Mouse (Mus musculus) ovary, postnatal 14 days (tissue): ENCODE results near the gene Ctxn1.
"Not testable (repeated sequence)": the region's sequence is repeated elsewhere in the genome, so short reads cannot be mapped to it uniquely, and the experiment has no call there.

Source experiments
- DNase-seq: peaks from one replicate; pipeline ENCODE4 v3.0.0; 2022; ENCODE audit warnings: low spot score

Ctxn1 gene

GRCm38 (mm10) chr8:4259125-4259804 is at the start of gene Ctxn1:
Gene Ctxn1 (minus strand): TSS chr8:4259274.
- DNase-seq: peak; percentile 95

DNA sequence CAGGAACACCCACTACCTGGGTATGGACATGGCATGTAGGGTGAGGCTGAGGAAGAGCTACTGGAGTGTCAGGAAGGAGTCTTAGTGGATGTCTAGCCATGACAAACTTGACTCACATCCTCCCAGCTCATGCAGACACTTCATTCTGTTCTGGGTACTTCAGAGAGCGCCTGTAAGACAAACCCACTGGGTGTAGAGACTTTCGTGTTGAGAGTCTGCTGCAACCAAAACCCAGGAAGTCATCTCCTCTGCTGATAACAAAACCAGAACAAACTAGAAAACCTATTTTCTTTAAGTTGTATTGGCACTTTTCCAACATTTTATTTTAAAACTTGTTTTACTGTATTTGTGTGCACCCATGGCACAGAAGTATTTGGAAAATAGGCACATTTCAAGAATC is 46.8 kb upstream of the Ctxn1 start:
- no peak for DNase-seq

DNA sequence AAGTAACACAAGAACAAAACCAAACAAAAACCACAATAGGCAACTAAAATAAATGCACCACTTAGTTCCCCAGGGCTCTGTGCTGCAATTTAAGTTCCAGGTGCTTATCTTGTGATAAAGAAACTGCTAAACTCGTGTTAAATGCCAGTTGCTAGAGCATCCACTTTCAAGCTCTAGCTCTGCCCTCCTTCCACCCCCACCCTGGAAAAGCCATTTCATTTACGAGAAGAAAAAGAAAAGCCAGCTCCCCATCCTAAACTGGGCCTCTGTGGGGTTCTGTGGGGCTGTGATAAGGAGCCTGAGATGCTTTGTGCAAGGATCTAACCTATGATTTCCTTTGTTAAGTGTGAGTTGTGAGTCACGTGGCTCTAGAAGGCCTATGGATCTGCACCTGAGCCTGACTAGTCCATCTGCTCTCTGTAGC is 45.1 kb upstream of the Ctxn1 start:
- no peak for DNase-seq

DNA sequence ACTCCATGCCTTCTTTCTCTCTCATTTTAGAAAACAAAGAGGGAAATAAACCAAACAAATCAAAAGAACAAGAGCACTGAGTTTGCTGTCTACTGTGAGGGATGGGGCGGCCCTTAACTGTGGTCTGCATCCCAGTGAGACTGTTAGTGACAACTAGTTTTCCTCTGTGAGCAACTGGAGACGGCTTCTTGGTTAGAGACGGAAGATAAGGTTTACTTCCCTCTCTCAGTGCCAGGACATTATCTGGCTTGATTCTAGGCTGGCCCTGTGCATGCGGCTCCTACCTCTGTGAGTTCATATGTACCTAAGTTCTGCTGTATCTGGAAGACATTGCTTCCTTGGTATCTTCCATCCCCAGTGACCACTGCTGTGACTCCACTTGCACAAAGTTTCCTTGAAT is 38.7 kb upstream of the Ctxn1 start:
- DNase-seq: no peak

GRCm38 (mm10) chr8:4292738-4293137 is 33.7 kb upstream of the Ctxn1 start:
- no peak for DNase-seq

DNA sequence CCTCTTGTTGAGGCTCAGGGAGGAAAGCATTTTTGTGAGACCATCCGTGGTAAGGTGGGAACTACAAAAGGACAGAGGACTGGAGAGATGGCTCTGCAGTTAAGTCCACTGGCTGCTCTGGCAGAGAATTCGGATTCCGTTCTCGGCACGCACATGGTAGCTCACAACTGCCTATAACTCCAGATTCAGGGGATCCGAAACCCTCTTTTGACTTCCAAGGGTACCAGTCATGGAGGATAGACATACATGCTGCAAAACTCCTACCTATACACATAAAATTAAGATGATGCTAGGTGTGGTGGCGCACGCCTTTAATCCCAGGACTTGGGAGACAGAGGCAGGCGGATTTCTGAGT is 17.0 kb upstream of the Ctxn1 start:
- DNase-seq: no peak

DNA sequence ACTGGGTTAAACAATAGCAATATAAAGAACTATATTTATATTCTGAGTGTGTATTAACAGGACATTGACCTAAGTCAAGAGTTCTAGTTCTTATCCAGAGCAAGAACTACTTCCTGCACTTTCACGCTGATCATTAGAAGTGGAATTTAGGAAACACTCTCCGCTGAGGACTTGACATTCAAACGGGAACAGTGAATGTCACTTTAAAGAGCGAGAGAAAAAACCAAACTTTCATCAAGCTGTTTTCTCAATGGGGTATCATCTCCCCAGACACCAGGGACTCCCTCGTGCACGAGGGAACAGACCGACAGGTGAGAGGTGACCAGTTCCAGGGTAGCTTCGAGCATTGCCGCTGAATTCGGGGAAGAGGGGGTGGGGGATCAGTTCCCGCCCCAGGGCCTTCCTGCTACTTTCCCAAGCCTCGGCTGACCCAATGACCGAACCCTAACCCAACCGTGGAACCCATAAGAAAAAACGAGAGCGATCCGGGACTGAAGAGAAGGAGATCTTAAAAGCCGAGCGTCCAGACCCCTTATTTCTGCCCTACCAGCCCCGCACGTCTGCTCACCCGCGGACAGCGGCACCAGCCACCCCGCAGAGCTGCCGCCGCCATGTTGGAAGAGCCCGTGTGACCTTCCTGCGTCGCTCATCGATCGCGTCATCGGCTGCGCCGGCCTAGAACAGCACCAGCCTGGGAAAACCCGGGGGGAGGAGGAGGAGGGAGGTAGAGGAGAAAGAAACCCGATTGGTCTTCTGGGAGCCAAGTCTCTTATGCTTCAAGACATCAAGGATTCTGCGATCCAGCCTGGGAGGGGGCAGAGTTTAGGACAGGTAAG is 16.4 kb upstream of the Ctxn1 start, which contains the start of gene Timm44:
Timm44 (minus strand) TSS at position 639 of the 836 bp plus-strand sequence.
- peak; percentile 95 for DNase-seq

DNA sequence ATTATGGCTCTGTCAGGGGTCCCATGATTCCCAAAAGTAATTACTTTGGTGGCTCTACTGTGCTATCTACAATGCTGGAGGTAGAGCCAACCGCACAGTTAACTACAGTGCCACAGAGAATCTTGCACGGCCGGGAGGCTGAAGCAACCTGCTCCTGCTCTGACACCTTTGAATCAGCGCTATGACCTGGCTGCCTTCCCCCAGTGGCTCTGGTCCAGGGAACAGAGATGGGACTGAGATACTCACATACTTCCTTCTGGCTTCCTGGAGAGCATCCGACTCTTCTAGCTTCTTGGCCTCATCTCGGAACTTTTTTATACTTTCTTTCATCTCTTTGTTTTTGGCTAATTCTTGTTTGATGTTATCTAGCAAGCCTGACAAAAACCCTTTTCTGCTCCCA is 10.5 kb upstream of the Ctxn1 start:
- DNase-seq: no peak

DNA sequence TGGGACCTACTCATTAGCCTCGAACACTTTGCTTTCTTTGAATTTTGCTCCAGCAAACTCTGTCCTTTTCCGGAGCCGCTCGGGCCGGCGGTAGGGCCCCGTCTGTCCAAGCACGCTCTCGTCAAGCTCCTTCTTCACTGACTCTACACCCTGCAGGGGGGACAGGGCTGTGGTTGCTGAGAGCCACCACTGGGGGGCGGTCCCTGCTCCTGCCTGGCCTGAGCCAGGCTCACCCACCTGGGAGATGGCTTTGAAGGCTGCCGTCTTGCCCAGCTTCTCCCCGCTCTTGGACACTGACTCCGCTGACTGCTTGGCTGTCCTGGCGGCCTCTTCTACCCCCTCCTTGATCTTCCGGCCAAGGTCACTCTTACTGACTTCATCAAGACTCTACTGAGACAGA is 8.6 kb upstream of the Ctxn1 start:
- DNase-seq: no peak

DNA sequence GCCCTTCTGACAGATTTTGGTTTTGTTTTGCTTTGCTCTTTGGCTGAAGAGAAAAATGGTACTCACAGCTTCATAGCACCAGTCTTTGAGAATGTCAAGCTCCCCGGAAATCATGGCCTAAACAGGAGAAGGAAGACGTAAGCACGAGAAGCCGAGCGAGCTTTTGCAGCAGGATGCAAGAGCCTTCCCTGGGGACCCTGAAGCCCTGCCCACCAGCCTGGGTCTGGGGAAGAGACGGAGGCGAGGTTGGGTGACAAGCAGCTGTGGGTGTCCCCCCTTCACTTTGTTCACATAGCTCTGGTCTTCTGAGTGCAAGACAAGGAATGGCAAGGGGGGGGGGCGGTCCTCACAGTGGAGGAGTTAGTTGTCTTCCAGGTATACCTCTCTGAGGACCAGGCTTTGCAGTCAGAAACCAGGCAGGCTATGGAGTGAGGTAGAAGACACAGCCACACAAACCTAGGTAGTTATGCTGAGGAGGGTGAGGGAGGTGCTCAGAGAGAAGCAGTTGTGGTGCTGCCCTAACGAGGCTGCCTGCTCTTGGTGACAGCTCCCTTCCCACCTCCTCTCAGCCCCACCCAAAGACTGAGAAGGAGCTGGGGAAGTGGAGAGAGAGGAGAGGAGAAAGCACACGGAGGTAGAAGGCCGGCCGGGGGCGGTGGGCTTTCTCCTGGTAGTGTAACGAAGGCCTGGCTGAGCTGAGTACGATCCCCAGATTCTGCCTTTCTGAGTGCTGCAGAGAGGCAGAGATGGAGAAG is 6.3 kb upstream of the Ctxn1 start:
- no peak for DNase-seq

DNA sequence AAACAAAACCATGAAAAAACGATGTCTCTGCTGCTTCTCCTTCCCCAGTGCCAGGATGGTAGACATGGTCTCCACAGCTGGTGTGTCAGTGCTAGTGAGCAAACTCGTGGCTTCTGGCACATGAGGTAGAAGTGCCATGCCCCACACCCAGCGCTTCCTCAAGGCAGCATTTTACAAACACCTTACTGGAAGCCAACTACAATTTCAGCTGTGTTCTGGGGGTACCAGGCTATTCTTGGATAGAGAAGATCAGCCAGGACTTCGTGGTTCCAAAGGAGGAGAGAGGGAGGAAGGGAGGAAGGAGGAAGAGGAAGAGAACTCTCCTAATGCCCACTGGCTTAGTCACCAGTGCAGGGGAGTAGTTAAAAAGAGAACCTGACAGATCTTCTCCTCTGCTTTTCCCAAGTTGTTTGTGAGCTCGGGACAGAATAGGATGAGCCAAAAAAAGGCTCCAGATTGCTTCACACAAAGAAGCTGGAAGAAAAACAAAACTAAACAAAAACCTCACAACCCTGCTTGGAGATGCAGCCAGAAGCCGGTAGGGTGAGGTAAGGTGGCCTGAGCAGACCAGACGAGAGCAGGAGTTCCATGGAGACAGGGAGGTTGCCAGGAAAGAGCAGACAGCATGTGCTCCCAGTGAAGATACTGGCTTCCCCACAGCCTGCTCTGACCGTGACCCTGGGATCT is 4.2 kb upstream of the Ctxn1 start:
- DNase-seq: no peak

DNA sequence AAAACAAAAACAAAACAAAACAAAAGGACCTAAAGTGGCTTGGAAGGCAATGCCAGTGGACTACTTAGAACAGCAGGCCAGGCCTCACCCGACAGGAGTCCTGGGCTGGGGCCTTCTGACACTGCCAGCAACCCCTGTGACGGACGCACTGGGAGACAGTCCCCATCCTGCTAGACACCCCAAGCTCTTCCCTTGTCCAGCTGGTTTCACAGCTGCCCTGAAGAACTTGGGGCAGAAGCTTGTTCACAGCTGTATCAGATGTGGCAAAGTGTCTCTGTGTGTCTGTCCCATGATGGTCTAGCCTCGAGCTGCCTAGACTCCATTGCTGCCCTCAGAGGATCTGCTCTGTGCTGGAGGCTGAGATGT is 714 bp upstream of the Ctxn1 start:
- no peak for DNase-seq

DNA sequence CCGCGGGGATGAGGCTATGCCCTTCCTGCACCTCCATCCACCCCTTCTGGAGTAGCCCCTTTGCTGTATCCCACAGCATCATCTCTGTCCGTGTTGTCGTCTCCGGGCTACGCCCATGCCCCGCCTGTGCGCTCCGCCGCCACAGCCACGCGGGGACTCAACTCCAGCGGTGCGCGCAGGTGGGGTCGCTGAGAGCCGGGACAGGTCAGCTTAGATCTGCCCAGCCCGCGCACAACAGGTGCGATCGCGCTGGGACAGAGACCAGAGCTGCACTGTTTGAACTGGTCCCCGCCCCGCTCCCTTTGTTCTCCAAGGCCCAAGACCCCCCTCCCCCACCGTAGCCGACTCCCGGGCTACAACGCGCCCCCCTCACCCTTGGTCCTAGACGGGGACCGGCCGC is 396 bp downstream of the Ctxn1 start:
- DNase-seq: no peak

GRCm38 (mm10) chr8:4258233-4258632 is 841 bp downstream of the Ctxn1 start:
- peak; percentile 79 for DNase-seq

- no peak for DNase-seq
Observed at GRCm38 (mm10) chr8:4257350-4257749, 1.7 kb downstream of the Ctxn1 start.

DNA sequence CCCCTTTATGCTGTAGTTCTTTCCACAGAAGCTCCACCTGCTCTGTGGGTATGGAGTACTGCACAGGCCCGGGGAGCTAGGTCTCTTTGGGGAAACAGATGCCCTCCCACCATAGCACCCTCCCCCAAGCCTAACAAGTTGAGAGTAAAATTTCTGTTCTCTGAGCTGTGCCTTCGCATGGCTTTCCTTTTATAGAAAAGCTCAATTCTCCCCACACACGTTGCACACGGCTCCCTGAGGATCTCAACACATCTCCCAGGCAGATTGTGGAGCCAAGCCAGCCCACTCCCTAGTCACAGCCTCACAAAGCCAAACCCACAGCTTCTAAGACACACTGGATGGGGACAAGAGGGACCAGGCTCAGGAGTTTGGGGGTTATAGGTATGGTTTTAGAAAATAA is 2.2 kb downstream of the Ctxn1 start:
- DNase-seq: no peak

GRCm38 (mm10) chr8:4255471-4255870 is 3.6 kb downstream of the Ctxn1 start:
- not testable (repeated sequence) for DNase-seq

DNA sequence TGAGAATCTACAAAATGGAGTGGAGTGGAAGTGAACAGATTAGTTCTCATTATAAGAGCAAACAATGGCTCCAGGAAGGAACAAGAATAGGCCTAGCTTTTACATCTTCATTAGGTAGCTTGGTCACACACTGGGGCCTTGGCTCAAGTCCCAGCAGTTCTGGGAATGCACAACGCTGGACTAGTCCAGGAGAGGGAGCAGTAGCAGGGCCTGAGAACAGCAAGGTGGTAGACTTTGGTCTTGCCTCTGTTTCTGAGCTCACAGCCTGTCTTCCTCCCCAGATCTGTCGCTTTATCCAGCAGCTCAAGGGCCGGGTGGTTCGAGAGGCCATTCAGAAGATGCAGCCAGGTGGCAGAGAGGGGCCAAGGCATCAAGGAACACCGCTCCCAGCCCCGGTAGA is 5.1 kb downstream of the Ctxn1 start:
- DNase-seq: peak; percentile 52

- peak; percentile 92 for DNase-seq
Observed at GRCm38 (mm10) chr8:4252934-4253841, 5.9 kb downstream of the Ctxn1 start, which contains the start of gene Snapc2. Gene Snapc2 (plus strand): TSS chr8:4253080.

- DNase-seq: no peak
Observed at GRCm38 (mm10) chr8:4252116-4252760, 6.8 kb downstream of the Ctxn1 start.
